Mouse (Mus musculus) kidney, embryonic 14.5 days (tissue): ENCODE results near the gene Tac2. TPM values are rescaled to one million over a fixed set of nuclear protein-coding genes. Genes with fewer than 3 reads are reported as not detected.

Experiments
- ATAC-seq: fragments of 200-750 bp; cut with Nextera tagmentation; 2 replicates; pipeline ENCODE4 v1.8.0; 2017; ENCODE audit warnings: moderate number of reproducible peaks, mild to moderate bottlenecking, moderate TSS enrichment, moderate library complexity; ENCODE audit not compliant: low FRiP score, low TSS enrichment
- H3K27ac ChIP-seq: fragments of 300-500 bp; sonication (generic); 2 replicates; pipeline ENCODE4 v1.5.1; 2014; ENCODE audit warnings: low read depth, mild to moderate bottlenecking, low read length, moderate library complexity, mixed read lengths
- H3K27me3 ChIP-seq: fragments of 300-500 bp; sonication (generic); 2 replicates; pipeline ENCODE4 v1.6.1; 2014; ENCODE audit warnings: mild to moderate bottlenecking, low read length; ENCODE audit not compliant: control insufficient read depth, insufficient read depth
- H3K36me3 ChIP-seq: fragments of 300-500 bp; sonication (generic); 2 replicates; pipeline ENCODE4 v1.6.1; 2014; ENCODE audit warnings: low read length, mixed read lengths; ENCODE audit not compliant: control insufficient read depth, insufficient read depth
- H3K4me1 ChIP-seq: fragments of 300-500 bp; sonication (generic); 2 replicates; pipeline ENCODE4 v1.6.1; 2014; ENCODE audit warnings: low read length, mixed read lengths; ENCODE audit not compliant: control insufficient read depth, insufficient read depth
- H3K4me2 ChIP-seq: fragments of 300-500 bp; sonication (generic); replicated peaks from 2 replicates; pipeline ENCODE4 v1.6.1; 2014; ENCODE audit warnings: low read depth, mild to moderate bottlenecking, low read length
- H3K4me3 ChIP-seq: fragments of 300-500 bp; sonication (generic); 2 replicates; pipeline ENCODE4 v1.5.1; 2014; ENCODE audit warnings: mild to moderate bottlenecking, low read length
- H3K9ac ChIP-seq: fragments of 300-500 bp; sonication (generic); 2 replicates; pipeline ENCODE4 v1.6.1; 2014; ENCODE audit warnings: low read depth, mild to moderate bottlenecking, low read length, moderate library complexity
- H3K9me3 ChIP-seq: fragments of 300-500 bp; sonication (generic); 2 replicates; pipeline ENCODE4 v1.6.1; 2016; ENCODE audit warnings: low read length; ENCODE audit not compliant: control insufficient read depth
- WGBS: fragments of 180-500 bp; shearing (Covaris S2); extraction: QIAGEN DNeasy Blood & Tissue Kit; methylation state at CpG from one replicate; pipeline ENCODE4 v1.1.7; 2014; 5-methylcytosine and 5-hydroxymethylcytosine counted together
- polyA plus RNA-seq: library from polyadenylated mRNA; unstranded; fragments of >200 nt; fragmentation: Nextera tagmentation; extraction: Ambion mirVana; gene quantifications from 2 replicates; pipeline ENCODE4 v1.2.1, GENCODE M21; 2014

Tac2 gene
- polyA plus RNA-seq, 1 experiment from 2014 or later, result 1.6 TPM

DNA sequence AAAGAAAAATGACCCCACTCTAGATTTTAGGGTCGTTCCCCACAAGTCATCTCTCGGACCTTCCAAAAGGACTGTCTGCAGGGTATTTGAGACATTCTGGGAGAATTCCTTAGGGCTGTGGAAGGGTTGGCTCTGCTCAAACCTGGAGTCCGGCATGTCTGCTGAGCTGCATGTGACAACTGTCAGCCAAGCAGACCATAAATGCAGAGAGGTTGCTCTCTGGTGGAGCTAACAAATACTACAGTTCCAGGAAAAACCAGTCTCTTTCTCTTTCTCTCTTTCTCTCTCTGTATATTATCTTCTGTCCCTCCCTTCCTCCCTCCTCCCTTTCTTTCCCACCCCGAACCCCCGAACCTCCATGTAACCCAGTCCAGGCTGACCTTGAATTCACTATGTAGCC, 10.2 kb downstream of the Tac2 start:
- 0 out of 2 replicates have a peak, but pooled peaks cover 4% of the 10 kb centered on the region for H3K4me1 ChIP-seq
- no peaks in the 10 kb centered on the region for H3K9me3 ChIP-seq
- no peak overlapping the region for H3K4me2 ChIP-seq
- H3K27me3 ChIP-seq, result no peaks in the 10 kb centered on the region
- no peak overlapping the region for H3K9ac ChIP-seq
- WGBS, result 43% methylated on average over 5 of the region's 5 CpGs
- no peak overlapping the region for H3K4me3 ChIP-seq
- H3K36me3 ChIP-seq, result no peaks in the 10 kb centered on the region
- no peak for ATAC-seq
- H3K27ac ChIP-seq, result no peak overlapping the region

DNA sequence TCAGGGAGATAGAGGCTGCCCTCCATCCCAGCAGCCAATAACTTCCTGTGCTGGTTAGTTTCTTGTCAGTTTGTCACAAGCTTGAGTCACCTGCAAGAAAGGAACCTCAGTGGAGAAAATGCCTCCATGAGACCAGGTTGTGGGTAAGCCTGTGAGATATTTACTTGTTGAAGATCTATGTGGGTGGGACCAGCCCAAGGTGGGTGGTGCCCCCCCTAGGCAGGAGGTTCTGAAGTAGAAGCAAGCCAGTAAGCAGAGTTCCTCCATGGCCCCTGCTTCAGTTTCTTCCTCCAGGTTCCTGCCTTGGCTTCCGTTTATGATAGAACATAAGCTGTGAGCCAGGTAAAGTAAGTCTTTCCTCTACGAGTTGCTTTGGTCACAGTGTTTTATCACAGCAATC, 12.0 kb downstream of the Tac2 start:
- no peak for ATAC-seq
- Histone ChIP-seq H3K4me2 (no peak overlapping the region), H3K9me3 (no peaks in the 10 kb centered on the region), H3K4me3 (no peak overlapping the region), H3K4me1 (peaks cover 9% of the 10 kb centered on the region), H3K9ac (no peak overlapping the region), H3K27me3 (no peaks in the 10 kb centered on the region), H3K27ac (0 out of 2 replicates have a peak overlapping the region, but pooled peaks have one; percentile 42), H3K36me3 (peaks cover under 1% of the 10 kb centered on the region; the same call in 1 of the 2 replicates)
- WGBS, result 69% methylated on average over 2 of the region's 2 CpGs

DNA sequence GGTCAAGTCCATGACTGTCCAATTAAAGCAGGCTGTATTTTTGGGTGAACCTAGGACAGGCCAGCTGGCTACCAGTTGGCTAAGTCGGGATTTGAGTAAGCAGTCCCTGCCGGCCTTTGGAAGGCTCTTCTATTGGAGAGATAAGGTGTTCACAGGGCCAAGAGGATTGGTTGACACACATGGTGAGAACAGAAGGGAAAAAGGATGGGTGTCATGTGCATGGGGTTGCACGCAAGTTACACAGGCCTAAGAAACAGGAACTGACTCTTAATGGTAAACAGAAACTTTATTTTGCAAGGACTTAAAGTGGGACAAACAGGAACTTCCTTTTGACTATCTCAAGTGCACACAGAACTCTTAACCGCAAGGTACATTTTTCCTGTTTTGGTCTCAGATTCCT, 12.6 kb downstream of the Tac2 start:
- ATAC-seq, result no peak

DNA sequence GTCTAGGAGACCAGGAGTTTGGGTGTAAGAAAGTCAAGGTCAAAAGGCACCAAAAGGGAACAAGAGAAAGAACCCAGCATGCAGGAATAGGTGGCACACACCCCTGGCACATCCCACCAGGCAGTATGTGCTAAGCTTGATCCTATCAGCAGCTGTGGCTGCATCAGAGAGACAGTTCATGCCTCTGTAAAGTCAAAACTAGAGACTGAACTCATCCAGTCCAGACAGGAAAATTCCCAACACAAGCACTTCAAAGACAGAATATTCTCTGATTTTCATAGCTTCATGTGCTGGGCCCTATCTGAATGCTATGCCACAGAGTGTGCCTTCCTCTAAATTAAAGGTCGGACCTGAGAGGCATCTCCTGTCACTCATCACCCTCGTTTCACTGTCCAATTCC, 13.3 kb downstream of the Tac2 start:
- Histone ChIP-seq H3K27ac (no peak overlapping the region), H3K4me1 (peaks cover 8% of the 10 kb centered on the region), H3K4me2 (no peak overlapping the region), H3K27me3 (no peaks in the 10 kb centered on the region), H3K9me3 (no peaks in the 10 kb centered on the region), H3K9ac (no peak overlapping the region), H3K36me3 (peaks cover 14% of the 10 kb centered on the region), H3K4me3 (no peak overlapping the region)
- no peak for ATAC-seq
- 29% methylated on average over 2 of the region's 2 CpGs for WGBS

More for the DNA sequence above, 12.6 kb downstream of the Tac2 start:
- 75% methylated on average over 4 of the region's 4 CpGs for WGBS
- H3K4me2 ChIP-seq, result no peak overlapping the region
- peaks cover 8% of the 10 kb centered on the region for H3K4me1 ChIP-seq
- no peak overlapping the region for H3K9ac ChIP-seq
- H3K9me3 ChIP-seq, result no peaks in the 10 kb centered on the region
- no peak overlapping the region for H3K4me3 ChIP-seq
- no peak overlapping the region for H3K27ac ChIP-seq
- no peaks in the 10 kb centered on the region for H3K27me3 ChIP-seq
- H3K36me3 ChIP-seq, result peaks cover 7% of the 10 kb centered on the region

DNA sequence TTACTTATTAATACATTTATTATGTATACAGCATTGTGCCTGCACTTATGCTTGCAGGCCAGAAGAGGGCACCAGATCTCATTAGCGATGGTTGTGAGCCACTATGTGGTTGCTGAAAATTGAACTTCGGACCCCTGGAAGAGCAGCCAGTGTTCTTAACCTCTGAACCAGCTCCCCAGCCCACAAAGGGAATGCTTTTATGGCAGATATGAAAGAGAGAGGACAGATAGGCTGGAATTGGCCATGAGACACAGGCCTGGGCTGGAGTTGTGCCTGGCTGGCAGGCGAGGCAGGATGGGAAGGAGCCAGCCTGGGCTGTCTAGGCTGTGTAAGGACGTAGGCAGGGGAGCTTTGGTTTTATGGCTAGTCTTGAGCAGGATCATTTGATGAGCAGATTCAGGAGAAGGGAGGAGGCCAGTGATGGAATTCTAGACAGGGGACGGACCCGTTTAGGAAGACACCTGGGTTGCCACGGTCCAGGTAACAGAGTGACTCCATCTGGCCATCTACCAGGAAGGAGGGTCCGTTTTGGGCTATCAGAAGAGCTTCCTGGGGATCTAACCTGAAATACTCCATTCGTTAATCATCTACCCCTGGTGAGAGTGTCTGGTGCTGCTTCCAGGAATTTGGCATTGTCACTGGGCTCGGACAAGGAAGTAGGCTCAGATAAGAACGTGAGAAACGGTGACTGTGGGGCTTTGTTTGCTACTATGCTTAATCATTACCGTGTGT, 14.0 kb downstream of the Tac2 start:
- Histone ChIP-seq H3K27ac (peak overlapping the region; percentile 45; the same call in 1 of the 2 replicates), H3K9me3 (no peaks in the 10 kb centered on the region), H3K9ac (no peak overlapping the region), H3K36me3 (peaks cover 21% of the 10 kb centered on the region), H3K4me2 (peak overlapping the region; percentile 56), H3K4me3 (no peak overlapping the region), H3K27me3 (no peaks in the 10 kb centered on the region), H3K4me1 (peaks cover 8% of the 10 kb centered on the region)
- 46% methylated on average over 13 of the region's 13 CpGs for WGBS
- ATAC-seq, result 0 out of 2 replicates have a peak, but pooled peaks have one; percentile 7

DNA sequence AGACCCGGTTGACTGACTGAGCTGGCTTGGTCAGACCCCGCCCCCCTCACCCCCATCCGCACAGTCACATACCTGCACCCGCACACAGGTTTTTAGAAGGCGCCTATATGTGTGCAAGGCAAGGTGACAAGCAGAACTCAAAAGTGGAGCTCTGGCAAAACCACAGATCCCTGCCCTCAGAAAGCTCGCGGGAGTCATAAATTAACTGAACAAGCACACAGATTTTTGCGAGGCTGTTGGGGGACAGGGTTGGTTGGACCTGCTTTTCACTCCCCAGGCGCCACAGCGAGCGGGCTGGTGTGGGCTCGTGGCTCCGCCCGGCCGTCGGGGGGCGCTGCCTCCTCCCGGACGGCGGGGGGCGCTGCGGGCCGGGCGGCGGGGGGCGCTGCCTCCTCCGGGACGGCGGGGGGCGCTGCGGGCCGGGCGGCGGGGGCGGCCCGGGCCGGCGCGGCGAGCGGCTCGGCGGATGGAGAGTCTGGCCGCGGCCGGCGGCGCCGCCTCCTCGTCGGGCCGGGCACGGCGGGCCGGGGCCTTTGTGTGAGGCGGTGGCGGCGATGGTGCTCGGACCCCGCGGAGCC, 14.9 kb downstream of the Tac2 start, which contains the start of gene Zbtb39:
Gene Zbtb39 (plus strand): TSS at position 456 of the 578 bp plus-strand sequence.
- Histone ChIP-seq H3K9me3 (no peaks in the 10 kb centered on the region), H3K4me3 (peak within 1 kb of the TSS; percentile 96), H3K9ac (peak within 1 kb of the TSS; percentile 98), H3K27me3 (no peaks in the 10 kb centered on the region), H3K27ac (peak within 1 kb of the TSS; percentile 85), H3K4me2 (peak within 1 kb of the TSS; percentile 56), H3K4me1 (peaks cover 8% of the 10 kb centered on the region), H3K36me3 (peaks cover 30% of the 10 kb centered on the region)
- WGBS, result under 1% methylated on average over 36 of the region's 61 CpGs
- ATAC-seq, result peak; percentile 84

DNA sequence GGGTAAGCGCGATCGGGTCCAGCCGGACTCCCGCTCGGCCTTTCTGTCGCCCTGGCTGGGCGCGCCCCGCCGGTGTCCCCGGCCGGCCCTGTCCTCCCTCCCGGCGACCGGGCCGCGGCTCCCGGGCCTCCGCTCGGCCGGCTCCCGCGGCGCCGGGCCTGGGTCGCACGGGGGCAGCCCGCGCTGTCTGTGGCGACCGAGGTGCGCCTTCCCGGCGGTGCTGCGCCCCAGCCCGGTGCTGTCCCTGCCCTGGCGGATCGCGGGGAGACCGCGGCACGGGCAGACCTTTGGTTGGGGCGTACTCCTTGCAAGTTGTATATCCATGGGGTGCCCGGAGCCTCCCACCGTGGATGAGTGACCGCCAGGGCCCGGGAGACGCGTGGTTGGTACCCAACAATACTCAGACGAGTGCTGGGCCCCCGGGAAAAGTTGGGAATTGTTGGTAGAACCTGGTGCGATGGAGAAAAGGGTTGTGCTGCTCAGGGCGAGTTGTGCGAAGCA, 15.4 kb downstream of the Tac2 start:
- H3K4me3 ChIP-seq, result peak overlapping the region; percentile 96
- peaks cover 35% of the 10 kb centered on the region for H3K36me3 ChIP-seq
- H3K27ac ChIP-seq, result peak overlapping the region; percentile 85
- peak; percentile 50; the same call in 1 of the 2 replicates for ATAC-seq
- no peaks in the 10 kb centered on the region for H3K9me3 ChIP-seq
- H3K4me2 ChIP-seq, result peak overlapping the region; percentile 56
- peaks cover 8% of the 10 kb centered on the region for H3K4me1 ChIP-seq
- H3K9ac ChIP-seq, result peak overlapping the region; percentile 98
- no peaks in the 10 kb centered on the region for H3K27me3 ChIP-seq
- under 1% methylated on average over 41 of the region's 55 CpGs for WGBS

DNA sequence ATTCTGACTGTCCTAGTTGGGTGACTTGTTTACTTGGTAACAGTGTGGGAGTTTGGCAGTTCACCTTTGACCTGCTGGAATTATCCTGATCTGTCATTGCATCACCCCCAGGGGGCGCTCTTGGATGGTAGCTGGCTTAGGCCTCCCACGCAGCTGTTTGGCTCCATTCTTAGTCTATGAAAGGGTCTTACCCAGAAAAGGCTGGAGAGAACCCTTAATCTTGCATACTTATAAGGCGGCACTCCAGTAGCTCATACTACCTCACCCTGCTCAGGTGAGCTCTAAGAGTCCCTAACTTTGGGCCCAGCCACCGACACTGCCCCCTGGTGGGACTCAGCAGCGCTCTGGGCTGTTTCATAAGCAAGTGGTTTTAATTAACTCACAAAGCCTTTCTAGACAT, 20.4 kb downstream of the Tac2 start:
- Histone ChIP-seq H3K9me3 (no peaks in the 10 kb centered on the region), H3K9ac (no peak overlapping the region), H3K27ac (no peak overlapping the region), H3K36me3 (peaks cover 73% of the 10 kb centered on the region), H3K4me3 (no peak overlapping the region), H3K27me3 (no peaks in the 10 kb centered on the region), H3K4me2 (no peak overlapping the region), H3K4me1 (peaks cover 23% of the 10 kb centered on the region)
- 70% methylated on average over 5 of the region's 5 CpGs for WGBS
- ATAC-seq, result no peak

DNA sequence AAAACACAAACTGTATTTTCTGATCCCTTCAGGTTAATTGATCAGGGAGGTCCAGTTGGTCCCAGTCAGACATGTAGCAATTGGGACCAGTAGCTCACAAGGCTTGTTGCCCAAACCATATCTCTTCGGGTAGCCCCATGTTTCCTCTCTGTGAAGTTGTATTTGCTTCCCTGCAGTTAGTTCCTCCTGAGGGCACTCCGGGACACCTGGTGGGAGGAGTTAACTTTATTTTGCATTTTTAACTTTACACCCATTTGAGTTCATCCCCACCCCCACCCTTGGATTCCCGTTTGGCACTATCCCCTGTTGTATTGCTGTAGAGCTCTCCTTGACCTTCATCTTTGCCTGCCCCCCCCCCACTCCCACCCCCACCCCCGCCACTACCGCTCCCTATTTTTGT, 21.6 kb downstream of the Tac2 start:
- H3K9ac ChIP-seq, result no peak overlapping the region
- no peaks in the 10 kb centered on the region for H3K9me3 ChIP-seq
- peaks cover 73% of the 10 kb centered on the region for H3K36me3 ChIP-seq
- H3K27ac ChIP-seq, result no peak overlapping the region
- no peak overlapping the region for H3K4me2 ChIP-seq
- WGBS, result 77% methylated on average over 5 of the region's 5 CpGs
- no peak for ATAC-seq
- H3K4me1 ChIP-seq, result peaks cover 23% of the 10 kb centered on the region
- no peak overlapping the region for H3K4me3 ChIP-seq
- H3K27me3 ChIP-seq, result no peaks in the 10 kb centered on the region
